Mouse (Mus musculus): ENCODE measurements around the gene Ubb. TPM values are rescaled to one million over a fixed set of nuclear protein-coding genes. Genes with fewer than 3 reads are reported as not detected.

Ubb gene
- polyA plus RNA-seq, 1 experiment from 2014 or later, result 3,674 TPM

DNA sequence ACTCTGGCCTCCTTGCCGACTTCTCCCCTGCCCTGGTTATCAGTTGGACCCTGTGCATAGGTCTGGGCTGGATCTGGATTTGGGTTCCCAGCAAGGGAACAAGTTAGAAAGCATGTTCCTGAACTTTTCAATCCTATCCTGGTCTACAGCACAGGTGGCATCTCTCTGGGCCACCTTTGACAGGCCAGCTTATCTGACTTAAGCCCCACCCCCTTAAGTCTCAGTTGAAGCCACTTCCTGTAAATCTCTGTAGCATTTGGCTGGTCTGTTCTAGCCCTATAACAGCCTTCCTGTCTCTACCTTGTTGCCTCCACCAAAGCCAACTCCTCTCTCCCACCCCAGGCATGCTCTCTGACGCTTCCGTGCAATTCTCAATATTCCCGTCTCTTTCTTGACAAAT, 47.6 kb downstream of the Ubb start:
- no peak overlapping the region for H3K4me2 ChIP-seq (replicated peaks)
- H3K27me3 ChIP-seq, result no peaks in the 10 kb centered on the region
- peaks cover 10% of the 10 kb centered on the region; the same call in 1 of the 2 replicates for H3K4me1 ChIP-seq
- no peaks in the 10 kb centered on the region for H3K9me3 ChIP-seq (replicated peaks)
- H3K4me3 ChIP-seq, result no peak overlapping the region
- 89% methylated on average over 4 of the region's 4 CpGs for WGBS
- ATAC-seq (ENCODE audit: low FRiP score), result no peak
- no peak overlapping the region for H3K27ac ChIP-seq
- H3K36me3 ChIP-seq, result no peaks in the 10 kb centered on the region
- H3K9ac ChIP-seq, result no peak overlapping the region

DNA sequence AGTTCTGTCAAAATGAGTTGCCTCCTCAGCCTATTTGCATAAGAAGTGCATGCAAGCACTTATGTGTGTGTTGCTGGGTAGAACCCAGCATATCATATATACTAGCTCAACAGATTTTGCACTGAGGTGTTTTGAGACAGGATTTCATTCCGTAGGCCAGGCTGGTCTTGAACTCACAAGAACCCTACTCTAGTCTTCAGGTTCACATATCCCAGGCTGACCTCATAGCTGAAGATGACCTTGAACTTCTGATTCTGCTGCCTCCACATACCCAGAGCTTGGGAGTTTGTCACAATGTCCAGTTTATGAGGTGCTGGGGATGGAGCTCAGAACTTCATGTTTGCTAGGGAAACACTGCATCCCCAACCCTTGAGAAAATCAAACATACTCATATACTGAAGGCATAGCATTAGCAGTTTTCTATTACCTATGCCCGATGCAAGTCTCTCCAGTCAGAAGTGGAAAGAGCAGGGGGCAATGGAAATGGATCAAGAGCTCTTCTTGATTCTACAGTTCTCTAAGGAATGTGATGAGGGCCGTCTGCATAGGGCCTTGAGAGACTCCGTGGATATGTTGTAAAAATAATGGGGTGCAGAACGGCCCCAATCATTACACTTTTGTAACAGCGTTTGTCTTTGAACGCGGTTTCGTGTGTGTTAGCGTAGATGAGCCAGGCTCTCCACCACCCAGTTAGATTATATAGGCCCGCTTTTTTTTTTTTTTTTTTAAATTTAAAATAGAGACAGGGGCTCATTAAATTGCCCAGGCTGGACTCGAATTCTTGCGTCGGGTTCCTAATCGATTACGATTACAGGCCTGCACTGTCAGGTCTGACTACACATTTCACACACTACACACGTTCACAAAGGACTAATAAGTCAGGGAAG, 51.0 kb downstream of the Ubb start:
- H3K4me2 ChIP-seq (replicated peaks), result peak overlapping the region; percentile 51
- peaks cover 41% of the 10 kb centered on the region for H3K4me1 ChIP-seq
- peaks cover 28% of the 10 kb centered on the region for H3K36me3 ChIP-seq
- no peaks in the 10 kb centered on the region for H3K9me3 ChIP-seq (replicated peaks)
- peak; percentile 21 for ATAC-seq (ENCODE audit: low FRiP score)
- peak overlapping the region; percentile 97 for H3K9ac ChIP-seq
- H3K27me3 ChIP-seq, result no peaks in the 10 kb centered on the region
- WGBS, result 14% methylated on average over 17 of the region's 17 CpGs
- peak overlapping the region; percentile 86 for H3K4me3 ChIP-seq
- peak overlapping the region; percentile 92 for H3K27ac ChIP-seq

Other genes starting within 250 kb of the Ubb start
- gene Pigl, start 92.7 kb upstream of the Ubb start, polyA plus RNA-seq (2016; fragmentation: Nextera tagmentation; extraction: Ambion mirVana), result 10.5 and 10.7 TPM in 2 replicates
- gene Ncor1, start 92.6 kb upstream of the Ubb start, polyA plus RNA-seq (2016; fragmentation: Nextera tagmentation; extraction: Ambion mirVana), result 200 and 201 TPM in 2 replicates
- gene Cenpv, start 11.9 kb upstream of the Ubb start, polyA plus RNA-seq (2016; fragmentation: Nextera tagmentation; extraction: Ambion mirVana), result 47.2 and 51.6 TPM in 2 replicates
- 10.8 and 14.3 TPM in 2 replicates for gene Trpv2, start 23.3 kb downstream of the Ubb start, polyA plus RNA-seq (2016; fragmentation: Nextera tagmentation; extraction: Ambion mirVana)
- gene Lrrc75a, start 97.4 kb downstream of the Ubb start, polyA plus RNA-seq (2016; fragmentation: Nextera tagmentation; extraction: Ambion mirVana), result 18.0 and 19.1 TPM in 2 replicates
- 34.5 and 38.7 TPM in 2 replicates for gene Mmgt2, start 97.5 kb downstream of the Ubb start, polyA plus RNA-seq (2016; fragmentation: Nextera tagmentation; extraction: Ambion mirVana)
- gene Zfp287, start 180.7 kb downstream of the Ubb start, polyA plus RNA-seq (2016; fragmentation: Nextera tagmentation; extraction: Ambion mirVana), result 20.8 and 21.1 TPM in 2 replicates
- gene Gm10428, start 201.9 kb downstream of the Ubb start, polyA plus RNA-seq (2016; fragmentation: Nextera tagmentation; extraction: Ambion mirVana), result not detected in 2 replicates
- 31.2 and 31.9 TPM in 2 replicates for gene Zfp286, start 238.3 kb downstream of the Ubb start, polyA plus RNA-seq (2016; fragmentation: Nextera tagmentation; extraction: Ambion mirVana)

All from hindbrain, embryonic 12.5 days (tissue).